ENCODE assay signal across 8 mouse cellular contexts in genomic region chr11:52360471-52361277, GRCm38 (mm10). TPM values are rescaled to one million over a fixed set of nuclear protein-coding genes. Genes with fewer than 3 reads are reported as not detected.
DNase-seq lines count a peak whose midpoint lies in the region; ATAC-seq and TF ChIP-seq lines count a peak whose summit lies in the region.

TSS of gene Vdac1 (plus strand) at chr11:52360860.

- WGBS in forebrain, embryonic 11.5 days = under 1% methylated on average over 80 of the region's 84 CpGs
- under 1% methylated on average over 84 of the region's 84 CpGs for WGBS in heart, embryonic 15.5 days
- WGBS in liver, embryonic 13.5 days (ENCODE audit: insufficient replicate concordance) = under 1% methylated on average over 84 of the region's 84 CpGs
- WGBS in stomach, embryonic 15.5 days = under 1% methylated on average over 83 of the region's 84 CpGs

- peak within 1 kb of the TSS; percentile 98 for H3K4me3 ChIP-seq in E14TG2a.4 (replicated peaks; ENCODE audit: low read length)
- H3K4me3 ChIP-seq in forebrain, embryonic 11.5 days (ENCODE audit: low read depth, low read length) = peak within 1 kb of the TSS; percentile 89
- H3K4me3 ChIP-seq in heart, embryonic 15.5 days = peak within 1 kb of the TSS; percentile 88
- H3K4me3 ChIP-seq in liver, embryonic 13.5 days (replicated peaks) = peak within 1 kb of the TSS; percentile 96
- H3K4me3 ChIP-seq in stomach, embryonic 15.5 days (replicated peaks) = peak within 1 kb of the TSS; percentile 82

- H3K36me3 ChIP-seq in E14TG2a.4 (ENCODE audit: insufficient read depth, low read length) = peaks cover 42% of the 10 kb centered on the region
- no peaks in the 10 kb centered on the region for H3K36me3 ChIP-seq in forebrain, embryonic 11.5 days (ENCODE audit: control insufficient read depth, insufficient read depth, low read length)
- no peaks in the 10 kb centered on the region for H3K36me3 ChIP-seq in heart, embryonic 15.5 days
- H3K36me3 ChIP-seq in liver, embryonic 13.5 days = no peaks in the 10 kb centered on the region; the same call in 1 of the 2 replicates
- H3K36me3 ChIP-seq in stomach, embryonic 15.5 days = no peaks in the 10 kb centered on the region

- peak within 1 kb of the TSS; percentile 94 for H3K4me2 ChIP-seq in forebrain, embryonic 11.5 days (ENCODE audit: low read depth, low read length, severe bottlenecking)
- peak within 1 kb of the TSS; percentile 84 for H3K4me2 ChIP-seq in heart, embryonic 15.5 days
- peak within 1 kb of the TSS; percentile 96 for H3K4me2 ChIP-seq in liver, embryonic 13.5 days
- peak within 1 kb of the TSS; percentile 66 for H3K4me2 ChIP-seq in stomach, embryonic 15.5 days

- DNase-seq in c-Kit-positive CD71-positive TER-119-negative erythroid progenitor cells, embryonic 14.5 days (ENCODE audit: low read depth) = peak; percentile 61
- DNase-seq in forebrain, embryonic 11.5 days (ENCODE audit: low spot score) = peak; percentile 92
- peak; percentile 88 to 94 for DNase-seq in kidney, postnatal 25 days
- DNase-seq in liver, embryonic 13.5 days = peak; percentile 81
- peak; percentile 62 to 73 for DNase-seq in natural killer cell, adult 2 months (ENCODE audit: low spot score in 2 of 2)

- no peaks in the 10 kb centered on the region for H3K27me3 ChIP-seq in E14TG2a.4 (ENCODE audit: insufficient read depth, low read length)
- H3K27me3 ChIP-seq in forebrain, embryonic 11.5 days (ENCODE audit: control insufficient read depth, insufficient read depth, low read length) = no peaks in the 10 kb centered on the region
- H3K27me3 ChIP-seq in heart, embryonic 15.5 days = no peaks in the 10 kb centered on the region
- no peaks in the 10 kb centered on the region for H3K27me3 ChIP-seq in liver, embryonic 13.5 days
- no peaks in the 10 kb centered on the region for H3K27me3 ChIP-seq in stomach, embryonic 15.5 days (replicated peaks)

- peak; percentile 95 for ATAC-seq in forebrain, embryonic 11.5 days (replicated peaks; ENCODE audit: low FRiP score)
- peak; percentile 90 for ATAC-seq in heart, embryonic 15.5 days (replicated peaks; ENCODE audit: insufficient number of reproducible peaks, insufficient read depth, low FRiP score, low read depth)
- peak; percentile 88 for ATAC-seq in liver, embryonic 13.5 days (ENCODE audit: low read depth)
- peak; percentile 90 for ATAC-seq in stomach, embryonic 15.5 days (ENCODE audit: insufficient read depth, low FRiP score, low read depth)

- H3K9ac ChIP-seq in forebrain, embryonic 11.5 days (ENCODE audit: low read length) = peak within 1 kb of the TSS; percentile 95
- H3K9ac ChIP-seq in heart, embryonic 15.5 days = peak within 1 kb of the TSS; percentile 100
- H3K9ac ChIP-seq in liver, embryonic 13.5 days = peak within 1 kb of the TSS; percentile 97
- H3K9ac ChIP-seq in stomach, embryonic 15.5 days = peak within 1 kb of the TSS; percentile 95

- H3K4me1 ChIP-seq in E14TG2a.4 (replicated peaks; ENCODE audit: low read depth, low read length) = peaks cover 54% of the 10 kb centered on the region
- peaks cover 13% of the 10 kb centered on the region; the same call in 1 of the 2 replicates for H3K4me1 ChIP-seq in forebrain, embryonic 11.5 days (replicated peaks; ENCODE audit: control insufficient read depth, insufficient read depth, low read length)
- peaks cover 48% of the 10 kb centered on the region for H3K4me1 ChIP-seq in heart, embryonic 15.5 days (replicated peaks)
- H3K4me1 ChIP-seq in liver, embryonic 13.5 days (replicated peaks) = peaks cover 61% of the 10 kb centered on the region
- peaks cover 40% of the 10 kb centered on the region for H3K4me1 ChIP-seq in stomach, embryonic 15.5 days

- H3K27ac ChIP-seq in forebrain, embryonic 11.5 days (ENCODE audit: low read depth, low read length) = peak within 1 kb of the TSS; percentile 77
- H3K27ac ChIP-seq in heart, embryonic 15.5 days = peak within 1 kb of the TSS; percentile 99
- peak within 1 kb of the TSS; percentile 95 for H3K27ac ChIP-seq in liver, embryonic 13.5 days
- H3K27ac ChIP-seq in stomach, embryonic 15.5 days = peak within 1 kb of the TSS; percentile 97

- no peak for TF ChIP-seq CTCF in E14TG2a.4 (conservative IDR thresholded peaks at IDR 0.05; ENCODE audit: low read length)

- peaks cover 30% of the 10 kb centered on the region for H3K9me3 ChIP-seq in E14TG2a.4 (ENCODE audit: low read length)
- no peaks in the 10 kb centered on the region for H3K9me3 ChIP-seq in forebrain, embryonic 11.5 days (ENCODE audit: control insufficient read depth, low read length)
- no peaks in the 10 kb centered on the region for H3K9me3 ChIP-seq in heart, embryonic 15.5 days (replicated peaks)
- H3K9me3 ChIP-seq in liver, embryonic 13.5 days (replicated peaks) = no peaks in the 10 kb centered on the region
- no peaks in the 10 kb centered on the region for H3K9me3 ChIP-seq in stomach, embryonic 15.5 days

RNA-seq across cellular contexts. Expression of gene Vdac1, which starts in this region (rescaled TPM):
- 198 and 207 TPM in 2 replicates for polyA plus RNA-seq in forebrain, embryonic 11.5 days (2014; fragmentation: Nextera tagmentation; extraction: Ambion mirVana)
- 460 and 484 TPM in 2 replicates for polyA plus RNA-seq in heart, embryonic 15.5 days (2015; fragmentation: Nextera tagmentation; extraction: Ambion mirVana)
- polyA plus RNA-seq in liver, embryonic 13.5 days (2015; fragmentation: Nextera tagmentation; extraction: Ambion mirVana) = 153 and 175 TPM in 2 replicates
- 266 and 271 TPM in 2 replicates for polyA plus RNA-seq in stomach, embryonic 15.5 days (2015; fragmentation: Nextera tagmentation; extraction: Ambion mirVana)

Comparison
In these comparisons a context has a peak if more than half of its experiments do, and no peak if none do; other contexts are left out.
1. Peak in every context shown above with its lines: DNase-seq, ATAC-seq, H3K4me3 ChIP-seq and H3K27ac ChIP-seq.